Mouse (Mus musculus) midbrain, embryonic 11.5 days (tissue): ENCODE data around the gene Hist1h2ak. TPM values are rescaled to one million over a fixed set of nuclear protein-coding genes. Genes with fewer than 3 reads are reported as not detected.
"Not testable (repeated sequence)": the region's sequence is repeated elsewhere in the genome, so short reads cannot be mapped to it uniquely, and the experiment has no call there.

Experiments used
- ATAC-seq: fragments of 200-750 bp; cut with Nextera tagmentation; 2 replicates; pipeline ENCODE4 v1.8.0; 2017; ENCODE audit warnings: moderate TSS enrichment, moderate library complexity; ENCODE audit not compliant: low FRiP score
- DNase-seq: peaks from one replicate; pipeline ENCODE4 v3.0.0; 2015; ENCODE audit warnings: low spot score; ENCODE audit errors: missing footprints
- H3K27ac ChIP-seq: fragments of 300-500 bp; sonication (generic); 2 replicates; pipeline ENCODE4 v1.5.1; 2014; ENCODE audit warnings: low read depth, low read length
- H3K27me3 ChIP-seq: fragments of 300-500 bp; sonication (generic); 2 replicates; pipeline ENCODE4 v1.6.1; 2014; ENCODE audit warnings: mild to moderate bottlenecking, low read length, moderate library complexity, mixed read lengths; ENCODE audit not compliant: control insufficient read depth, insufficient read depth
- H3K36me3 ChIP-seq: fragments of 300-500 bp; sonication (generic); 2 replicates; pipeline ENCODE4 v1.6.1; 2014; ENCODE audit warnings: mild to moderate bottlenecking, low read length, moderate library complexity, mixed read lengths; ENCODE audit not compliant: control insufficient read depth, insufficient read depth
- H3K4me1 ChIP-seq: fragments of 300-500 bp; sonication (generic); 2 replicates; pipeline ENCODE4 v1.6.1; 2014; ENCODE audit warnings: low read length; ENCODE audit not compliant: control insufficient read depth, insufficient read depth
- H3K4me2 ChIP-seq: fragments of 300-500 bp; sonication (generic); 2 replicates; pipeline ENCODE4 v1.6.1; 2014; ENCODE audit warnings: mild to moderate bottlenecking, moderate library complexity
- H3K4me3 ChIP-seq: fragments of 300-500 bp; sonication (generic); 2 replicates; pipeline ENCODE4 v1.5.1; 2014; ENCODE audit warnings: low read depth, low read length
- H3K9ac ChIP-seq: fragments of 300-500 bp; sonication (generic); 2 replicates; pipeline ENCODE4 v1.6.1; 2014; ENCODE audit warnings: low read length
- H3K9me3 ChIP-seq: fragments of 300-500 bp; sonication (generic); 2 replicates; pipeline ENCODE4 v1.6.1; 2016; ENCODE audit warnings: low read length; ENCODE audit not compliant: control insufficient read depth
- WGBS: fragments of 180-500 bp; shearing (Covaris S2); extraction: QIAGEN DNeasy Blood & Tissue Kit; methylation state at CpG from one replicate; pipeline ENCODE4 v1.1.7; 2014; 5-methylcytosine and 5-hydroxymethylcytosine counted together
- polyA plus RNA-seq: library from polyadenylated mRNA; unstranded; fragments of >200 nt; fragmentation: Nextera tagmentation; extraction: Ambion mirVana; gene quantifications from 2 replicates; pipeline ENCODE4 v1.2.1, GENCODE M21; 2014

Hist1h2ak gene
- polyA plus RNA-seq, 1 experiment from 2014 or later = 10.7 TPM

GRCm38 (mm10) chr13:21749387-21750158 lies 4.1 kb downstream of the Hist1h2ak start:
- Histone ChIP-seq H3K36me3 (no peaks in the 10 kb centered on the region), H3K9me3 (no peaks in the 10 kb centered on the region), H3K4me3 (peak overlapping the region; percentile 56), H3K27me3 (no peaks in the 10 kb centered on the region), H3K4me2 (peak overlapping the region; percentile 87), H3K4me1 (peaks cover 10% of the 10 kb centered on the region; the same call in 1 of the 2 replicates), H3K9ac (peak overlapping the region; percentile 72), H3K27ac (peak overlapping the region; percentile 94)
- DNase-seq (peak; percentile 96), ATAC-seq (no peak)
- 4% methylated on average over 5 of the region's 5 CpGs for WGBS

- DNase-seq (no peak), ATAC-seq (no peak)
- Histone ChIP-seq H3K4me3 (no peak overlapping the region), H3K36me3 (no peaks in the 10 kb centered on the region), H3K9me3 (no peaks in the 10 kb centered on the region), H3K4me1 (peaks cover 4% of the 10 kb centered on the region; the same call in 1 of the 2 replicates), H3K27me3 (no peaks in the 10 kb centered on the region), H3K9ac (no peak overlapping the region), H3K4me2 (no peak overlapping the region), H3K27ac (no peak overlapping the region)
- WGBS = 84% methylated on average over 1 of the region's 1 CpGs
Measured at GRCm38 (mm10) chr13:21745006-21745405, 8.6 kb downstream of the Hist1h2ak start.

DNA sequence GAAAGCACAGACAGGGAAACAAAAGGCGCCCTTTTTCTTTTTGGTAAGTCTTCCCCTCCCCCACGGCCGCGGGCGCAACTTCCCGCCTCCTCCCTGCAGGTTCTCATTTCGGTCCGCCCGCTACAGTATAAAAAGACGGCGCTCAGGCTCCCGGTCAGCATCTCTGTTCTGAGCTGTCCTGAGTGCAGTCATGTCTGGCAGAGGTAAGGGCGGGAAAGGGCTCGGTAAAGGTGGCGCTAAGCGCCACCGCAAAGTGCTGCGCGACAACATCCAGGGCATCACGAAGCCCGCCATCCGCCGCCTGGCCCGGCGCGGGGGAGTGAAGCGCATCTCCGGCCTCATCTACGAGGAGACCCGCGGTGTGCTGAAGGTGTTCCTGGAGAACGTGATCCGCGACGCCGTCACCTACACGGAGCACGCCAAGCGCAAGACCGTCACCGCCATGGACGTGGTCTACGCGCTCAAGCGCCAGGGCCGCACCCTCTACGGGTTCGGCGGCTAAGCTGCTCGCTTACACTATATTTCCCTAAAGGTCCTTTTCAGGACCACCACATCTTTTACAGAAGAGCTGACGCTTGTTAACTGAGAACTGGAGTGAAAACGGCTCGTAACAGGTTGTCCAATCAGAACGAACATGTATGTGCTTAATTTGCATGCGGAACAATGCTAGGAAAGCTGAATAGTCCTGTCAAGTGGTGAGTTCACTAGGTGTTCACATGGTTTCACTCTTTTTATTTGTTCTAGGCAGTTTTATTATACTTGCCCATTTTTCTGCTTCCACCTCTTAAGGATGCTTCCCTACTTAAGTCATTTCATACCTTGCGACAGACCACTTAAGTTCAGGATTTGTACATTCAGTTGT lies 18.5 kb downstream of the Hist1h2ak start, which contains the start of gene Hist1h4j:
Gene Hist1h4j, plus strand, starts transcription at position 159 of the 862 bp plus-strand sequence.
- not testable (repeated sequence) for H3K4me1 ChIP-seq, H3K27me3 ChIP-seq, H3K9me3 ChIP-seq, H3K36me3 ChIP-seq
- Histone ChIP-seq H3K4me3 (peak within 1 kb of the TSS; percentile 40), H3K9ac (peak within 1 kb of the TSS; percentile 64), H3K4me2 (peak within 1 kb of the TSS; percentile 67), H3K27ac (peak within 1 kb of the TSS; percentile 98)
- under 1% methylated on average over 43 of the region's 56 CpGs for WGBS
- DNase-seq = peak; percentile 99
- ATAC-seq = peak; percentile 92

DNA sequence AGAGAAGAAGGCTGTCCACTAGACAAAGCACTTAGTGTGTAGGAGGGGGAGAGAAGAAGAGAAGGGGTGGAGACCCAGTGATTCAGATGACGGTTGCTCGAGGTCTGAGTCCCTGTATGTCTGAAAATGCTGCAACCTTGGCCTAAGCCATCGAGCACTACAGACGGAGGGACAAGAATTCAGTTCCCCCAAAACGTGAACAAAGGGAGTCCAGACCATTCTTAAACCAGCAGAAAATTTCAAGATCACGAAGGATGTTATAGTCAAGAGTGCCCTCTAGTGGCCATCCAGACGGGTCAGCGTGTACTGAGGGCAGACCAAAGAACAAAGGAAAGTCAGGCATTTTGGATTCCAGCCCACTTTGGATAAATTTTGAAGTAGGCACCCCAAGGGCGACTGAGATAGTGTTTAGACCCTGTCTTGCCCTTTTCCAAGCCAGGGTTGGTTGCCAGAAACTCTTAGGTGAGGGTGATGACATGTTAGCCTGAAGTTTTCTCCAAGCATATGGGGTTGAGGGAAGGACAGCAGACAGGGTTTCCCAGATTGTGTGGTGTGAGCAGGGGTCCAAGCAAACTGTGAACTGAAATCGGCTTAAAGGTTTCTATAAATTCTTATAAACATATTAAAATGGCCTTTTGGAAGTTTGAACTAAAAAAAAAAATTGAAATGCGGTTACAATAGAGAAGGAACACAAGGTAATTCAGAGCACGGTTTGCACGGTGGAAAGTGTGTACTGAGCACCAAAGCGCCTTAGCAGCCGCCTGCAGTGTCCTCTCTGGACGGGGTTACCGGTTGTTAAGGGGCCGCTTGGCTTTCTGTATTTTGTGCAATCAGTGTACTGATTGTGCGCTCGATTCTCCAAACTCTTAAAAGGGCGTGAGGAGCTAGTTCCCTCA lies 19.4 kb downstream of the Hist1h2ak start:
- Histone ChIP-seq H3K4me2 (peak overlapping the region; percentile 67), H3K9me3 (no peaks in the 10 kb centered on the region), H3K9ac (peak overlapping the region; percentile 64), H3K36me3 (no peaks in the 10 kb centered on the region), H3K4me1 (peaks cover 7% of the 10 kb centered on the region; the same call in 1 of the 2 replicates), H3K4me3 (peak overlapping the region; percentile 40), H3K27ac (peak overlapping the region; percentile 98), H3K27me3 (no peaks in the 10 kb centered on the region)
- WGBS = under 1% methylated on average over 21 of the region's 21 CpGs
- peak; percentile 96 for DNase-seq
- peak; percentile 80 for ATAC-seq

GRCm38 (mm10) chr13:21733466-21733865 lies 20.2 kb downstream of the Hist1h2ak start:
- Histone ChIP-seq H3K36me3 (no peaks in the 10 kb centered on the region), H3K4me1 (peaks cover 7% of the 10 kb centered on the region; the same call in 1 of the 2 replicates), H3K9ac (peak overlapping the region; percentile 64; the same call in 1 of the 2 replicates), H3K27ac (peak overlapping the region; percentile 98), H3K9me3 (no peaks in the 10 kb centered on the region), H3K4me3 (no peak overlapping the region), H3K27me3 (no peaks in the 10 kb centered on the region), H3K4me2 (no peak overlapping the region)
- DNase-seq (peak; percentile 90), ATAC-seq (peak; percentile 14; the same call in 1 of the 2 replicates)
- 68% methylated on average over 5 of the region's 5 CpGs for WGBS

GRCm38 (mm10) chr13:21729544-21729943 lies 24.1 kb downstream of the Hist1h2ak start:
- peaks cover 16% of the 10 kb centered on the region; the same call in 1 of the 2 replicates for H3K4me1 ChIP-seq
- no peaks in the 10 kb centered on the region for H3K27me3 ChIP-seq

GRCm38 (mm10) chr13:21727948-21728572 lies 25.6 kb downstream of the Hist1h2ak start:
- Histone ChIP-seq H3K27ac (peak overlapping the region; percentile 3), H3K4me2 (0 out of 2 replicates have a peak overlapping the region, but pooled peaks have one; percentile 14)

More at GRCm38 (mm10) chr13:21729544-21729943, 24.1 kb downstream of the Hist1h2ak start:
- no peak for DNase-seq
- WGBS = 81% methylated on average over 1 of the region's 1 CpGs
- H3K4me3 ChIP-seq = no peak overlapping the region
- no peaks in the 10 kb centered on the region for H3K36me3 ChIP-seq
- H3K4me2 ChIP-seq = no peak overlapping the region
- H3K9me3 ChIP-seq = no peaks in the 10 kb centered on the region
- ATAC-seq = no peak
- no peak overlapping the region for H3K27ac ChIP-seq
- no peak overlapping the region for H3K9ac ChIP-seq

More at GRCm38 (mm10) chr13:21727948-21728572, 25.6 kb downstream of the Hist1h2ak start:
- ATAC-seq = peak; percentile 90
- Histone ChIP-seq H3K27me3 (no peaks in the 10 kb centered on the region), H3K4me3 (no peak overlapping the region), H3K36me3 (no peaks in the 10 kb centered on the region), H3K9me3 (no peaks in the 10 kb centered on the region), H3K9ac (no peak overlapping the region), H3K4me1 (peaks cover 12% of the 10 kb centered on the region; the same call in 1 of the 2 replicates)
- DNase-seq = peak; percentile 89
- WGBS = 19% methylated on average over 11 of the region's 11 CpGs
